Mouse (Mus musculus): ENCODE data around the gene Ndrg3. TPM values are rescaled to one million over a fixed set of nuclear protein-coding genes. Genes with fewer than 3 reads are reported as not detected.
"Not testable (repeated sequence)": the region's sequence is repeated elsewhere in the genome, so short reads cannot be mapped to it uniquely, and the experiment has no call there.

The Ndrg3 gene
- total and polyA plus RNA-seq, 3 experiments = 16.6 to 27.5 (median 21.8) TPM

DNA sequence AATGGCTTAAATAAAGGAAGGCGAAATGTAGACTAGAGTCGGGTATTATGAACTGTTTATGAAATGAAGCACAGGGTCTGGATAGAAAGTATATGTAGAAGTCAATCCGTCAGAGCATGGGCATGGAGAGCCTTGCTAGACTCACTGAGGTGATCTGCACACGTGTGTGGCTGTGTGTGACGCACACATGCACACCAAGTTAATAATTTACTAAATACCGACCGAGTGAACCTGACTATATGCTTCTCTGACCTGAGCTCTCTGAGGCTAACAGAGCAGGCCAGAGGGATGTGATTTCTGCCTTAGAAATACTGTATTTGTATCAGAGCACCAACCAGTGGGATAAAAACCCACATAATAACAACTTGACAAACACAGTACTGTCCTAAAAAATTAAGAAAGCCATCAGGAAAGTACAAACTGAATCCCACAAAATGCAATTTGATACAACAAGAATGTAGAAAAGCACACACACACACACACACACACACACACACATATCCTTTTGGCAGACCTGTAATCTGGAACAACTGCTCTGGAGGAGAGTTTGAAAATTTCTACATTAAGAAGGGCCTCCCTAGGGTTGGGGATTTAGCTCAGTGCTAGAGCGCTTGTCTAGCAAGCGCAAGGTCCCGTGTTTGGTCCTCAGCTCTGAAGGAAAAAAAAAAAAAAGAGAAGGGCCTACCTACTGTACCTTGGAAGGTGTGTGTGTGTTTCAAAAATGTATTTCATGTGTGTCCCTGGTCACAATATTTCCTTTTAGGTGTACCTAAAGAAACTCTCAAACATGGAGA, 40.4 kb downstream of the Ndrg3 start:
- Histone ChIP-seq H3K36me3 (replicated peaks in 1 of 2; ENCODE audit: control insufficient read depth in 1 of 2, insufficient read depth in 1 of 2, low read length in 1 of 2) (peaks cover 14 to 44% of the 10 kb centered on the region in 2 experiments), H3K4me2 (ENCODE audit: insufficient read depth, low read depth, poor library complexity, severe bottlenecking) (no peak overlapping the region), H3K27me3 (replicated peaks) (no peaks in the 10 kb centered on the region), H3K9me3 (replicated peaks; ENCODE audit: low read length) (no peaks in the 10 kb centered on the region), H3K4me1 (ENCODE audit: control insufficient read depth in 1 of 2, insufficient read depth in 2 of 2) (no peaks in the 10 kb centered on the region), H3K79me2 (replicated peaks; ENCODE audit: control insufficient read depth, extremely low read depth, insufficient read depth, poor library complexity, severe bottlenecking) (no peaks in the 10 kb centered on the region), H3K27ac (ENCODE audit: insufficient read depth, low read depth) (no peak overlapping the region), H3K4me3 (replicated peaks in 1 of 3; ENCODE audit: low read depth in 2 of 3, low read length in 2 of 3, poor library complexity in 1 of 3) (no peak overlapping the region), H3K9ac (ENCODE audit: insufficient read depth, low read depth) (no peak overlapping the region)
- no peak for DNase-seq (ENCODE audit: extremely low read depth)
- in situ Hi-C loops (cut with MboI; ENCODE audit: low pct_ligation_motif_present, low pct_unique_long_range_greater_than_20kb, low sequenced_read_pairs) (no loop called here), dilution Hi-C loops (cut with MboI; ENCODE audit: extremely low pct_ligation_motif_present, extremely low pct_unique_long_range_greater_than_20kb, low sequenced_read_pairs) (no loop called here)
- TF ChIP-seq BHLHE40 (IDR thresholded peaks at IDR 0.05; ENCODE audit: low read depth, low read length) (no peak), IRF4 (IDR thresholded peaks at IDR 0.05; ENCODE audit: low read depth, low read length) (no peak), UBTF (IDR thresholded peaks at IDR 0.05; ENCODE audit: low read depth, low read length) (no peak), JUN (IDR thresholded peaks at IDR 0.05; ENCODE audit: insufficient read depth, low read depth, low read length) (no peak), ZNF384 (IDR thresholded peaks at IDR 0.05; ENCODE audit: low read depth, low read length) (no peak), GABPA (IDR thresholded peaks at IDR 0.05; ENCODE audit: insufficient replicate concordance, low read depth, low read length) (no peak), JUND (conservative IDR thresholded peaks at IDR 0.05; ENCODE audit: low read depth, low read length) (no peak), PAX5 (IDR thresholded peaks at IDR 0.05; ENCODE audit: low read length) (no peak), POLR2AphosphoS2 (IDR thresholded peaks at IDR 0.05; ENCODE audit: low read depth, low read length) (no peak)

DNA sequence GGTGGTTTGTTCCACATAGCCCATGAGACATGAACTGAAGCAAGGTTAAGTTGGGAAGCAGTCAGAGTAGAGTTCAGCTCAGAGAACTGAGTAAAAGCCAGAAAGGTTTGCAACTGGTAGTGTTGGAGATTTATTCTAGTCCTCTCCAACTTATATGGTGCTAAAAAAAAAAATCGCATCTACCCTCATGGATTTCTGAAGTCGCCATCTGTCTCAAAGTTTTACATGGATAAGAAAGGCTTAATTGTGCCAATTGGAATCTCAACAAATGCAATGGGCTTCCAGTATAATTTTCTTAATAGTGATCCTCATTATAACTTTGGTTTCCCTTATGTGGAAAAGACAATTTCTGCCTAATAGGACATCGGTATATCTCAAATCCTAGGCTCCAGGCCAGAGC, 41.0 kb downstream of the Ndrg3 start:
- Histone ChIP-seq H3K4me1 (ENCODE audit: control insufficient read depth in 1 of 2, insufficient read depth in 2 of 2) (no peaks in the 10 kb centered on the region), H3K27ac (ENCODE audit: insufficient read depth, low read depth) (no peak overlapping the region), H3K9me3 (replicated peaks; ENCODE audit: low read length) (no peaks in the 10 kb centered on the region), H3K9ac (ENCODE audit: insufficient read depth, low read depth) (no peak overlapping the region), H3K36me3 (replicated peaks in 1 of 2; ENCODE audit: control insufficient read depth in 1 of 2, insufficient read depth in 1 of 2, low read length in 1 of 2) (peaks cover 14 to 44% of the 10 kb centered on the region in 2 experiments), H3K79me2 (replicated peaks; ENCODE audit: control insufficient read depth, extremely low read depth, insufficient read depth, poor library complexity, severe bottlenecking) (no peaks in the 10 kb centered on the region), H3K4me2 (ENCODE audit: insufficient read depth, low read depth, poor library complexity, severe bottlenecking) (no peak overlapping the region), H3K4me3 (replicated peaks in 1 of 3; ENCODE audit: low read depth in 2 of 3, low read length in 2 of 3, poor library complexity in 1 of 3) (no peak overlapping the region), H3K27me3 (replicated peaks) (no peaks in the 10 kb centered on the region)
- TF ChIP-seq MAX (IDR thresholded peaks at IDR 0.05; ENCODE audit: low read length) = no peak
- in situ Hi-C loops (cut with MboI; ENCODE audit: low pct_ligation_motif_present, low pct_unique_long_range_greater_than_20kb, low sequenced_read_pairs) (no loop called here), dilution Hi-C loops (cut with MboI; ENCODE audit: extremely low pct_ligation_motif_present, extremely low pct_unique_long_range_greater_than_20kb, low sequenced_read_pairs) (no loop called here)
- DNase-seq (ENCODE audit: extremely low read depth) = no peak

DNA sequence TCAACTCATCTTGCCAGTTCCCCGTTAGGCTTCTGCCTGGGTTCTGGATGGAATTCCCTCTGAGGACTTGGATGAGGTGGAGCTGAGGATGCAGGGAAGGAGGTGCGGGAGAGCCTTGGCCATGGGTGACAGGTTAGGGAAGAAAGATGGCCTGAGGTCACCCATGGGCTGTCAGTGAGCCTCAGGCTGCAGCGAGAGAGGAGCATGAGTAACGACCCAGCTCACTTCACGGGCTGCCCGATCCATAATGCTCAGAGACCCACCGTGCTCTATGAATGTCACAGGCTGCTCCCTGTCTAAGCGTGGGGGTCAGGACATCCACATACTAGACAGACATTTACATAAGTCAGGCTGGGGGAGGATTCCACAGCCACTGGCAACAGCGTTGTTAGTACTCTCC, 50.3 kb downstream of the Ndrg3 start:
- H3K4me3 ChIP-seq (replicated peaks in 1 of 3; ENCODE audit: low read depth in 2 of 3, low read length in 2 of 3, poor library complexity in 1 of 3); H3K4me2 ChIP-seq (ENCODE audit: insufficient read depth, low read depth, poor library complexity, severe bottlenecking); H3K27ac ChIP-seq (ENCODE audit: insufficient read depth, low read depth); DNase-seq (ENCODE audit: extremely low read depth); dilution Hi-C loops (cut with MboI; ENCODE audit: extremely low pct_ligation_motif_present, extremely low pct_unique_long_range_greater_than_20kb, low sequenced_read_pairs); H3K9ac ChIP-seq (ENCODE audit: insufficient read depth, low read depth); H3K27me3 ChIP-seq (replicated peaks); H3K9me3 ChIP-seq (replicated peaks; ENCODE audit: low read length); in situ Hi-C loops (cut with MboI; ENCODE audit: low pct_ligation_motif_present, low pct_unique_long_range_greater_than_20kb, low sequenced_read_pairs); H3K4me1 ChIP-seq (ENCODE audit: control insufficient read depth in 1 of 2, insufficient read depth in 2 of 2); H3K79me2 ChIP-seq (replicated peaks; ENCODE audit: control insufficient read depth, extremely low read depth, insufficient read depth, poor library complexity, severe bottlenecking): not testable (repeated sequence)
- H3K36me3 ChIP-seq (replicated peaks in 1 of 2; ENCODE audit: control insufficient read depth in 1 of 2, insufficient read depth in 1 of 2, low read length in 1 of 2) = peaks cover 11 to 48% of the 10 kb centered on the region in 2 experiments

DNA sequence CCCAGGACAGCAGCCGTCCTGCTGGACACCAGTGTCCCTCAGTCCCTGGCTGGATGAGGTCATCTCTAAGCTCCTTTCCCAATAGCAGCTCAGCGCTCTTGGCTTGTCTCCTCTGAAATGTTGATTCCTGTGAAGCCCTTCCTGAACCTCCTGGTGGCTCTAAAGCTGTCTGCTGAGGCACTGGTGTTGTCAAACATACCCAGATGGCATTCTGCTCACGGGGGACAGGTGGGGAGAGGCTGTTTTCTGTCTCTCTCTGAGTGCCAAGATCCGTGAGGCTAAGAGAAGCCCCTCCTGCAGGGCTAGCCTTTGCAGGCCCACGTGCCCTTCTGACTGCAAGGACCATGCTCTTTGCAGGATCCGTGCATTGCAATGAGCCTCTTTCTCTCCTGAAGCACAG, 51.9 kb downstream of the Ndrg3 start:
- in situ Hi-C loops (cut with MboI; ENCODE audit: low pct_ligation_motif_present, low pct_unique_long_range_greater_than_20kb, low sequenced_read_pairs); H3K4me3 ChIP-seq (replicated peaks in 1 of 3; ENCODE audit: low read depth in 2 of 3, low read length in 2 of 3, poor library complexity in 1 of 3); H3K79me2 ChIP-seq (replicated peaks; ENCODE audit: control insufficient read depth, extremely low read depth, insufficient read depth, poor library complexity, severe bottlenecking); H3K9ac ChIP-seq (ENCODE audit: insufficient read depth, low read depth); H3K4me1 ChIP-seq (ENCODE audit: control insufficient read depth in 1 of 2, insufficient read depth in 2 of 2); dilution Hi-C loops (cut with MboI; ENCODE audit: extremely low pct_ligation_motif_present, extremely low pct_unique_long_range_greater_than_20kb, low sequenced_read_pairs); H3K9me3 ChIP-seq (replicated peaks; ENCODE audit: low read length); H3K27ac ChIP-seq (ENCODE audit: insufficient read depth, low read depth); H3K4me2 ChIP-seq (ENCODE audit: insufficient read depth, low read depth, poor library complexity, severe bottlenecking); DNase-seq (ENCODE audit: extremely low read depth); H3K27me3 ChIP-seq (replicated peaks): not testable (repeated sequence)
- H3K36me3 ChIP-seq (replicated peaks in 1 of 2; ENCODE audit: control insufficient read depth in 1 of 2, insufficient read depth in 1 of 2, low read length in 1 of 2) = peaks cover 15 to 52% of the 10 kb centered on the region in 2 experiments
